Mouse (Mus musculus) adrenal gland, postnatal 36 days (tissue): Measurements from ENCODE around the gene Mall. TPM values are rescaled to one million over a fixed set of nuclear protein-coding genes. Genes with fewer than 3 reads are reported as not detected.

Source experiments
- DNase-seq, 2 experiments: peaks; one replicate each; pipeline ENCODE4 v3.0.0; 2021; ENCODE audit warnings: mixed read lengths in 1 of 2
- total RNA-seq, 2 experiments: library from RNA; stranded (reverse); gene quantifications; 2 replicates each; pipeline ENCODE4 v1.2.3; 2021

Mall gene
- total RNA-seq, 2 experiments from 2014 or later = 0.86 to 2.2 TPM

DNA sequence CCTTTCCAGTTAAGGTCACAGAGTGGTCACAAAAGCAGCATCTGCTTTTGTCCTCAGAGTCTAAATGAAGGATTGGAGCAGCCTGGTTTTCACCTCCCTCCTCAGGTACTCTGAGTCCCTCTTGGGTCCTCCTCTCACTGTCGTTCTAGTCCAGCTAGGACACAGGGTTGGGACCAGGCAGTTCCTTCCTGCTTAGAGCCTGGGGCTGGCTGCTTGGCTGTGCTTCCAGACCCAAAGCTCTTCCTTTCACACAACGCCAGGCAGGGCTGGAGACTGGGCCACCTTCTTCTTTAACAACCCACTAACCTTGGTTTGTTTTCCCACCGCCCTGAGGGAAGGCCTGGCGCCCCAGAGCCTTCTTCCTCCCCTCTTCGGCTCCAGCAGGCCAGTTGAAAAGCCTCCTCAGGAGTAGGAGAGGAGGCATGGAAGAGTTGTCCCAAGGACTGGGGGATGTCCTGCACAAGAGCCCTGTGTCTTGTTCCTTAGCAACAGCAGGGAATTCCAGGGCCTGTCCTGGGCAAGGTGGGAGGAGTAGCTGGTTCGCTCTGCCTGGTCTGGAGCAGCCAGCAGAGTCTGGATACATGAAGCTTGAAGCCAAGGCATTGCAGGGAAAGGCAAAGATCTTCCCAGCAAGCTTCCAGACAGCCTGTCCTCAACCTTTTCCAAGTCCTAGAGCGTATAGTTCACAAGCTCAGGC lies 717 bp upstream of the Mall start:
- no peak for DNase-seq

DNA sequence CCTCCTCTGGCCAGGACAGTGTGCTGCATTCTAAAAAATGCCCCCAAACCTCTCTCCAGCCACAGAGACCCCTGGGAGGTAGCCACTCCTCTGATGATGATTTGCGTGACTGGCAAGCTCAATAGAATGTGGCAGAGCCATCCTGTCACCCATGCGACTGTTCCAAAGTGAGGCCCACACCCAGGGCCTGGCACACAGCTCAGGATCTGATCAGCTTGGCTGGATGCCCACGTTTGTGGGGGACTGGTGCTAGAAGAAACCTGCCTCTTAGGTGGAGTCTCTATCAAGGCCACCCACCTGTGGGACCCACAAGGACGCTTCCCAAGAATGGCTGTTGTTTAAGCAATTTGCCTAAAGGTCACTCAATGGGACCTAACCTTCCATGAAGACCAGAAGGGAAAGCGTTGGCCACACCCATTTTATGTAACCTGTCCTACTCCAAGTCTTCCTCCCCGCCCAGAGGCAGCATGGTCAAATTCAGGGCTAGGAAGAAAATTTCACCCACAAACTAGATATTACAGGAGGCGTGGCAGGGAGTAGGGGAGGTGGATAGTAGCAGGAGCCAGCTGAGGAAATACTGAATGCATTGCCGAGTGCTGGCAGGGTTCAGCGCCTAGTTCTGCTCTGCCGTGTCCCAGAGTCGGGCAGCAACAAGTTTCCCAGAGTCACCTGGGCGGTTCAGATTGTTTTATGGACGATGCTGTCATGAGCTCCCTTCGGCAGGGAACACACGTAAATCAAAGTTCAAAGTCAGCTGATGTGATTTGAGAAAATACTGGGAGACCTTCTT lies 876 bp downstream of the Mall start:
- DNase-seq = no peak

DNA sequence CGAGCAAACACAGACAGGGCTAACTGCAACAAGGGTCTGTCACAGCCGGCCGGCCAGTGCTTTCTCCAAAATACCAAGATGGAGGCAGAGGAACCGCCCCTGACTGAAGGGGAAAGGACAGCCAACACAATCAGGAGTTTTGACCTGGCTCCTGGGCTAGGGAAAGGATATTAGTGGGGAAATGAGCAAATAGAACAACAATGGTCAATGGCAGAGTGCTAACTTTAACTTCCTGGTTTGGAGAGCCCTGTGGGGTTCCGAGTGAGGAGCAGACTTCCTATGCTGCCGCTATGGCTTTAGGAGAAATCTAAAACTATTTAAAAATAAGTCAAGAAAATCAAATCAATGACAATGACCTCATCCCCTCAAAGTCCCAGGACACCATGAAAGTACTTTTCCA lies 1.6 kb downstream of the Mall start:
- no peak for DNase-seq

DNA sequence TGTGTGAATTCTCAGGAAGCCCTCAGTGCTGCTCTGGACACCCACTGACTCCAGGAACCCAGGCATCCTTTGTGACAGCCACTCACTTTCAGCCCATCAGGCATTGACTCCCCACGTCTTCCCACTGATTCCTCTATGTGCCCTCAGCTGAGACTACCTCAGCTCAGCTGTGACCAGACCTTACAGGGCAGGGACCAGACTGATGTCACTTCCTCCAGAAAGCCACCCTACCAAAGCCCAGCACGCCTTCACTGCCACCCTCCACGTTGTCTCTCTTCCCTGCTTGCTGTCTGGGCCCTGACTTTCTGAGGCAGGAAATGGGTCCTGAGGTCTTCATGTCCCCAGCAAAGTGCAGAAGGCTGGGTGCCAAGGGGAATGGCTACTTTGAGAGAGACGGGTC lies 6.5 kb downstream of the Mall start:
- no peak for DNase-seq

DNA sequence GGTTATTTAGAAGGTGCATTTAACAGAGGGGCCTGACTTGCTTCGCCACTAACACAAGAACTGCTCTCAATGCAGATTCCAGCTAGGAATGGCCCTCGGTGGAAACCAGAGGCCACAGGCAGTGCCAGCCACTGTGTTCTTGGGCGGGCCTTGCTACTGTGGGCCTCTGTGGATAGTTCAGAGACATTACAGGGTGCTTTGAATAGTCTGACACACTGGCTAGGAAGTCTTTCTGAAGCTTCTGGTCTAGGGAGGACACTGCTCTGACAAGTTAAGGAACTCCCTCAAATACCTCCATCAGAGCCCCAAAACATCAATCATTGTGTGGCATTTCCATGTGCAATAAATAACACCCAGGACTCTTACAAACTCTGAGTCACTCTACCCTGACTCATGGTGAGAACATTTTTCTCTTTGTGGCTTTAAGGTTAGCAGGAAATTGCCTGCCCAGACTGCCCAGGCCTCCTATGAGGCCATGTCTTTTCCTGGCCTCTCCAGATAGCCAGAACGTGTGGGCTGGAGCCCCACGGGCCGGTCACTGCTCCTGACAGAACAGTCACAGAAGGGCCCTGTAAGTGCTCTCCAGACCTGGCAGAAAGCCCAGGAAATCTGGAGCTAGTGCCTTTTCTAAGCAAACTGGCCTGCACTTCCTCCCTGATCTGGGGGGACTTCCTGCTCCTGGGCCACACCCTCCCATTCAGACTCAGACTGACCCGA lies 7.4 kb downstream of the Mall start:
- peak; percentile 73 to 81 for DNase-seq

DNA sequence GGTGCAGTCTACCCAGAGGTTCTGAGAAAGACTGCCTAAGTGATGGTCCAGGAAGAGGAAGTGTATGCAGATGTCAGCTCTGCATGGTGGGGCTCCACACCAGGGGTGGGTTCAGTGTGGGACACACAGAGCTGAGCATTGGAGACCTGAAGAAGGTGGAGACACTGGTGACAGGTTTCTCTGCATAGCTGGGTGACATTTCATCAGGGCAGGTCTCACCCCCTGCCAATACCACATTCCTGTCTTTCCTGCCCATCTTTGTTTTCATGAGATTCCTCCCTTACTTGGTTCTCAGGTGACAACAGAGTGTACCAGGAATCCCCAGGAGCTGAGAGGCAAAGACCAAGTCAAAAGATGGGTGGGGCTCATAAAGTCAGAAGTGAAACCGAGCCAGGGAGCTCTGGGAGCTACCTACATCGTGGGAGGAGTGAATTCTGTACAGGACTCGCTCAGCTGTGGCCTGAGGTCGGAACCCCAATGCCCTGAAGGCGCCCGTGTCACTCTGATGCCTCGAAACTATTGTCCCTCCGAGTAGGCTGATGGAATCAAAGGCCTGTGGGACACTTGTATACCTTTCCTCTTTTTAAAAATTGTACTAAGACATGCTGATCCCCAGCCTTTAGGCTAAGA lies 10.8 kb downstream of the Mall start:
- DNase-seq = no peak

DNA sequence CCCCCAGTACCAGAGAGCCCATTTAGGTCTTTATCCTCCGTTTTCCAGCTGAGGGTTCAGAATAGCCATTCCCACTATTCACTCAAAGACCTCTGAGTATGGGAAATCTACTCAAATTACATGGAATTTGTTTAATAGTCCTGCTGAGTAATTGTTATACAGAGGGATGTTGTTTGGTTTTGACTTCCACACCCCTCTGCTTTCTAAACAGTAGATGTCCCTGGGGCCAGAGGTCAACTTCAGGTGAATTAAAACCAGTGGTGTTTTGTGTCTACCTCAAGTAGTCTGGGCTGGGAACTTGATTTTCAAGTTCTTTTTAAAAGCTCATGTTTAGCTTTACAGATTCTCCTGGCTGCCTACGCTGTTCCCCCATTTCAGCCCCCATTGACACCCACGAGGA lies 15.0 kb downstream of the Mall start:
- DNase-seq = no peak

DNA sequence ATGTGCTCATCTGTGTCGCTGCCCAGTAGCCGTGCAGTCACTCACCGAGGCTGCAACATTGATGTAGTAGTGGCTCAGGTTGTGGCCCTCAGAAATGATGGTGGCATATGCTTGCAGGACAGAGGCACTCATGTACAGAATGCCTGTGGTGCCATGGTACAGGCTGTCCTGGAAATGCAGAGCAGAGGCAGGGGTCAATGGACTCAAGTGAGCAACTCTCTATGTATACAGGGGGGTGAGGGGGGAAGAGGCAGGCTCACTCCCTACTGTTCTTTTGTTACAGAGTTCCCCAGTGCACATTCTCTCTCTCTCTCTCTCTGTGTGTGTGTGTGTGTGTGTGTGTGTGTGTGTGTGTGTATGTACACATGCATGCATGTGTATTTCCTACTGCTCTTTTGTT lies 20.9 kb downstream of the Mall start:
- no peak for DNase-seq

DNA sequence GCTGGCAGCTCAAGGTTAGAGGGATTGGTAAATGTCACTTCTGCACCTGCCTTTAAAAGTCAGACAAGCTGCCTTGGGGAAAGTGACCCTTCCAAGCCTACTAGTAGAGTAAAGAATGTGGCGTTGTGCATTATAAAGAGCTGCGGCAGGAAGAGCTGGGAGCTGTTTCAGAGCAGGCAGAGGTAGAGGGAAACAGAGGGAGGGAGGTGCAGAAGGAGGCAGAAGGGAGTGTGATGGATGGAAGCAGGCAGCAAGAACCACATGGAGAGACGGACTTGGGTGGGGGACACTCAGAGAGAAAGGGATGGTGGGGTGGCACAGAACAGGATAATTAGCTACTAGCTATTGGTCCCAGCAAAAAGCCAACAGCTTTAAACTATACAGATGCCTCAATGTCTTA lies 21.7 kb downstream of the Mall start:
- no peak for DNase-seq

DNA sequence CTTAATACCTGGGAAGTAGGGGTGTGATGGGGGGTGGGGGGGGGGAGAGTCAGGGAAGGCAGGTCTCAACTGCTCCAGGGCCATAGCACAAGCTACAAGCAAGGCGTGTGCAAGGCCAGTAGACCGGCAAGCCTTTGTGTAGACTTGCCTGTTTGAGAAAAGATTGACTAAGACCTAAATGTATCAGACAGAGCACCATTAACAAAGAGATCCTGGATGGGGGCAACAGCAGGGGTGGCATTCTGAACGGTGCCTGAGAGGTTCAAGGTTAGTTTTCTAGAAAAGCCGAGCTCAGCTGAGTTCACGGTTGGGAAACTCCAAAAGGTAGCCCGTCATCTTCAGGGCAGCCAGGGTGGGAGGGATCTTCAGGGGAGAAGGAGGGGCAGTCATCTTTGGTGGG lies 24.5 kb downstream of the Mall start:
- DNase-seq = no peak

DNA sequence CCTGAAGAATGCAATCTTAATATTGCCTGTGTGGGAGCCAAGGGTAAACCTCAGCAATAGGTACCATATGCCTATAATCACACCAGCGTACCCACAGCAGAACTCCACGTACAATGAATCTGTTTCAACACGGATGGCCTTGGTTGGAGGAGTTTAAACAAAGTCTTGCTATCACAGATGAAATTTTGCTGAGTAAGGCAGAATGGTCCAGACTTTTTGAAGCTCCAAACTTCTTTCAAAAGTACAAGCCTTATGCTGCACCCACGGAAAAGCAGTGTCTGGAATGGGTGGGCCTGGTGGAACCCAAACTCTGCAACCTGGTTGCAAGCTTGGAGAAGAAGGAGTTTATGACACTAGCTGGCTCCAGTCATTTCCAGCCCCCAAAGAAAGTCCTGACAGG lies 40.5 kb downstream of the Mall start:
- no peak for DNase-seq

DNA sequence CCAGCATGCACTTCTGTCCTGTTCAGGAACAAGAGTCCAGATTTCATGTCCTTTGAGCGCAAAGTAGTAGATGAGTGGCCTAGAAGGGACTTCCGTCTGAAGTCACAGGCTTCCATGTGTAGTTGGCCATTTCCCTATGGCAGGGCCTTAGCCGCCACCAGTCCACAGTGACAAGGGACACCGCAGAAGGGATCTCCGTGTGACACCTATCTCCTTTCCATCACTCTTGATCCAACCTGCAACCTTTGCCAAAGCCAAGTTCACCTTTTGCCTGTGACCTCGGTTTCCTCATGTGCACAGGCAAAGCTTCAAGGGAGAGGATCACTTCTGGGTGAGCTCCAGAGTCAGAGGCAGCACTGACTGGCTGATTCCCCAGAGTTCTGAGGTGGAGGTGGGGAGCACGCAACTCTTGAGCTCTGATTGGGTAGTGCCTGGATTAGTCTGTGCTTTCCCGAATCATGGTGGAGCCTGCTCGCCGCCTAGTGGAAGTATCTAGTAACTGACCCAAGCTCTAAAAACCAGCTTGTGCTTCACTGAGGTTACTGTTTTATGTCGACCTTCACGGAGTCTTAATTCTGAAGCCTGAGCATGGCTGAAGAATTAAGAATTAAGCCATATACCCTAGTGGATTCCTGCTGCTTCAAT lies 45.9 kb downstream of the Mall start:
- peak; percentile 74 to 81 for DNase-seq

DNA sequence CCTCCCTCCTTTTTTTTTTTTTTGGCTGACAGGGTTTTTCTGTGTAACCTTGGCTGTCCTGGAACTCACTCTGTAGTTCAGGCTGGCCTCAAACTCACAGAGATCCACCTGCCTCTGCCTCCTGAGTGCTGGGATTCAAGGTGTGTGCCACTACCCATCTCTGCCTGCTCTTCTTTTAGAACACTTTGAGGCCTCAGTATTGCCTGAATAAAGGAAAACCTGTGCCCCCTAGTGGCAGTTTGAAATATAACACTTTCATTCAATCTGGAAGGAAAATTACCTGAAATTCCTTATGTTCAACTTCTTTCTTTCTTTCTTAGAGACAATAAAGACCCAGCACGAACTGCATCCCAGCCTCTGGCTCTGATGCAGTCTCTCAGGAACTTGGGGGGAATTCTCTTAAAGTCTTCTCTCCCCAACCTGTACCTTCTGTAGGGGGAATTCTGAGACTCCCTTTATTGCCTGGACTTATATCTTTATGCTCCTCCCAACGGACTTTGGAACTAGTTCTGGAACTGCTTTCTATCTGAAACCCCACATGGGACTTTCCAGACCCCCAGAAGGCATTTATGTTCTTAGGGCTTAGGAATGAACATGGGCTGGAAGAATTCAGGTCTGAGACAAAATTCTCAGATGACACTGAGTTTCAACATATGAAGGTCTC lies 61.8 kb downstream of the Mall start:
- peak in 1 of 2 experiments; percentile 33 for DNase-seq

DNA sequence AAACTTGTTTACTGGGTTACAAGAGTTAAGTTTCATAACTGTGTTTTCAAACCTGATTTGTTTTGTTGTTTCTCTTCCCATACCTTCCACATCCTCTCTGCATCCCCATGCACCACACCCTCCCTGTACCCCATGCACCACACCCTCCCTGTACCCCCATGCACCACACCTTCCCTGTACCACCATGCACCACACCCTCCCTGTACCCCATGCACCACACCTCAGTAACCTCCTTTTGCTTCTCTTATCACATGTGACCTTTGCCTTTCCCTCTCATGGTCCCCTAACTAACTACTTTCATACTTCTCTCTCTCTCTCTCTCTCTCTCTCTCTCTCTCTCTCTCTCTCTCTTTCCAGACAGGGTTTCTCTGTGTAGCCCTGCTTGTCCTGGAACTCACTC lies 62.7 kb downstream of the Mall start:
- no peak for DNase-seq

DNA sequence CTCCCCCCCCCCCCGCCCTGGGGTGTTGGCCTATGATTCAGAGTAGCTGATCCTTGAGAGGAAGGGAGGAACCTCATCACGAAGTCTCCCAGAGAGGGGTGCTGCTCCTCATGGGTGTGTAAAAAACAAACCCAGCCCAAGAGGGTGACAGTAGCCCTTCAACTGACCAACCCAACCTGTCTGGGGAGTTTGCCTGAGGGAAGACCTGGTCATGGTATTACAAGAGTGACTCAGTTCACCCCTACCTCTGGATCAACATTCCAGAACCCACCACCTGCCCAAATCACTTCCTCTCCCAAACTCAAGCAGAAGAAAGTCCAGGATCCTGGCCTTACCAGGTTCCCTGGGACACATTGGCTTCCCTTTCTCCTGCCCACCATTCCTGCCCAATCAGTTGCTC lies 67.0 kb downstream of the Mall start:
- DNase-seq = no peak

DNA sequence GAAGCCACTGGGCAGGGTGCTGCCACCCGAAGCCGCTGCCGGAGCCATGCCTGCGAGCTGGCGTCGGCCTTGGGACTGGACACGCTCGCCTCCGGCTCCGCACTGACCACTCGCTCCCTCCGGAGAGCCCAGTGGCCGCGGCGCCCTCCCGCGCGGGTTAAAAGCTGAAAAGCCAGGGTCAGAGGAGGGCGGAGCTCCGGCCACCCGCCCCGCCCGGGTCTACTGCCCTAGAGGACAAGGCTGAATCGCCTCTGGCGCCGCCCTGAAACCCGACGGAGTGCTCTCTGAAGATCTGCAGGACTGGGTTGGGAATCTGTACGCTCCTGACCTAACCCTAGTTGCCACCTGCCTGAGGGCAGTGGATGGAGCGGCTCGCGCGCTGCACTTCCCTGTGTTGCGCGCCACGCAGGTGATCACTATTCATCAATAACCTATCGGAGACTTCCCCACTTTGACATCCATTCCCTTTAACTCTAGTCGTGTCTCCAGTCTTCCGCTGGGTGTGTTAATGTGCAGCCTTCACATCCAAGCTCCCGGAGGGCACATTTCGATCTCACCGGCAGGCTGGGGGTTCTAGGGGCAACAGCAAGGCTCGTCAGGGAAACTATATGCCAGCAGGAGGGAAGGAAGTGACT lies 73.5 kb downstream of the Mall start, which contains the start of gene Mal:
Gene Mal, minus strand, starts transcription at position 610 of the 635 bp plus-strand sequence.
- DNase-seq = peak; percentile 86 to 89

DNA sequence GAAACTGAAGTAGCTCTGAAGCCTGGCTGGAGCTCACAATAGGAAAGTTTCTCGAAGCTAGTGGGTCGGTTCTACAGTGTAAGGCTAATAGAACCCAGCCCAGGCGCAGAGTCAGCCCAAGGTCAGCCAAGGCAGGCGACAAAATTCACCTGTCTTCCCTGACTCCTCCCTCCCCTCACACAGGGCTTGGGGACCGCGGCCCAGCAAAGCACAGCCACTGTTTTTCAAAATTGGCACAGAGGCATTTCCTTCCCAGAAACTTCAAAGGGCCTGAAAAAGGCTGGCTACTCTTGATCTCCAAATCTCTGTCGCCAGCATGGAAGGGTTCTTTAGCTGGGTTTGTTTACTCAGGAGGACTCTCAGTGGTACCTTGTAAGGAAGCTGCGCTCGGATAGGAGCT lies 74.3 kb downstream of the Mall start:
- peak in 1 of 2 experiments; percentile 12 for DNase-seq

DNA sequence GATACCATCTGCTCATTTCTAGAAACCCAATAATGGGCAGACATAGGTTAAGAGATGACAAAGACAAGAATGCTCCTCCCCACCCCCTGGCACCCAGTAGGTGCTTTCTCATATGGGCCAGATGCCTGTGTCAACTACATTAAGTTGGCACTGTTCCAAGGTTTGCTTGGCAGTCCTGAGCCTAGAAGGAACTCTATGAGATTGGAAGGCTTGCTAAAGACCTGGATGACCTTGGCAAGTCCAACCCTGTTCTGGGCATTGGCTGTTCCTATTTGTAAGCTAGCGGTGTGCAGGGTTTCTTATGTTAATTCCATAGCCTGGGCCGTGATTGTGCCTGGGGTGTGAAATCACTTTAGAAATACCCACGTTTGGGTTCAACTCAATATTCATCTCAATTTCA lies 74.9 kb downstream of the Mall start:
- DNase-seq = no peak
